Mouse (Mus musculus) small intestine, adult 2 months (tissue): ENCODE results near the gene Tgfb2.

Experiments
- CTCF ChIP-seq: fragments of 200-500 bp; IDR thresholded peaks from 2 replicates; pipeline ENCODE4 v1.5.1; 2012; ENCODE audit warnings: low read depth, mild to moderate bottlenecking, control low read depth, inconsistent platforms, low read length, moderate library complexity, mixed read lengths; ENCODE audit not compliant: insufficient replicate concordance, insufficient read length; ENCODE audit errors: extremely low read depth
- POLR2A ChIP-seq: fragments of 200-500 bp; IDR thresholded peaks from 2 replicates; pipeline ENCODE4 v1.6.1; 2012; ENCODE audit warnings: low read depth, mild to moderate bottlenecking, control low read depth, inconsistent platforms, low read length, moderate library complexity

GRCm38 (mm10) chr1:186739828-186740227 lies 34.0 kb upstream of the Tgfb2 start:
- TF ChIP-seq CTCF (no peak), POLR2A (no peak)
